Mouse (Mus musculus) activated CD4-positive, CD25-positive, alpha-beta regulatory T cell, adult 4 months (primary cell): ENCODE measurements at regions not wholly inside any gene's neighbourhood (a gene's known extent, or its start where the extent isn't known, plus 50 kb on each side); places are given as distances from the start of the nearest gene placed in this dataset.
"Not testable (repeated sequence)": the region's sequence is repeated elsewhere in the genome, so short reads cannot be mapped to it uniquely, and the experiment has no call there.

ENCODE experiments used
- ATAC-seq: one replicate; pipeline ENCODE4 v1.8.0; 2017

GRCm38 (mm10) chr5:42884251-42884650 is 348.7 kb upstream of the Cpeb2 start:
- ATAC-seq = no peak

- no peak for ATAC-seq
Observed at GRCm38 (mm10) chr5:42891890-42892289, 341.1 kb upstream of the Cpeb2 start.

GRCm38 (mm10) chr5:42906136-42906535 is 326.8 kb upstream of the Cpeb2 start:
- no peak for ATAC-seq

- no peak for ATAC-seq
Observed at GRCm38 (mm10) chr5:42919328-42919727, 313.6 kb upstream of the Cpeb2 start.

- ATAC-seq = no peak
Observed at GRCm38 (mm10) chr5:42932106-42932505, 300.9 kb upstream of the Cpeb2 start.

- no peak for ATAC-seq
Observed at GRCm38 (mm10) chr5:42959296-42959862, 273.6 kb upstream of the Cpeb2 start.

GRCm38 (mm10) chr5:42966952-42967351 is 266.0 kb upstream of the Cpeb2 start:
- ATAC-seq = not testable (repeated sequence)

- no peak for ATAC-seq
Observed at GRCm38 (mm10) chr5:42969209-42969608, 263.8 kb upstream of the Cpeb2 start.

GRCm38 (mm10) chr5:42969621-42970020 is 263.3 kb upstream of the Cpeb2 start:
- ATAC-seq = no peak

GRCm38 (mm10) chr5:42977108-42977507 is 255.9 kb upstream of the Cpeb2 start:
- no peak for ATAC-seq

- no peak for ATAC-seq
Observed at GRCm38 (mm10) chr5:42980946-42981650, 251.9 kb upstream of the Cpeb2 start.

- ATAC-seq = no peak
Observed at GRCm38 (mm10) chr5:42986203-42986602, 246.8 kb upstream of the Cpeb2 start.

- no peak for ATAC-seq
Observed at GRCm38 (mm10) chr5:42987710-42988466, 245.1 kb upstream of the Cpeb2 start.

GRCm38 (mm10) chr5:42989287-42989686 is 243.7 kb upstream of the Cpeb2 start:
- ATAC-seq = no peak

GRCm38 (mm10) chr5:43024006-43024593 is 208.9 kb upstream of the Cpeb2 start:
- no peak for ATAC-seq

GRCm38 (mm10) chr5:43031285-43031684 is 201.7 kb upstream of the Cpeb2 start:
- no peak for ATAC-seq

GRCm38 (mm10) chr5:43031916-43032315 is 201.1 kb upstream of the Cpeb2 start:
- no peak for ATAC-seq

GRCm38 (mm10) chr5:43034421-43034820 is 198.5 kb upstream of the Cpeb2 start:
- no peak for ATAC-seq

GRCm38 (mm10) chr5:43037592-43037991 is 195.4 kb upstream of the Cpeb2 start:
- ATAC-seq = no peak

GRCm38 (mm10) chr5:43039525-43039924 is 193.4 kb upstream of the Cpeb2 start:
- no peak for ATAC-seq

- ATAC-seq = no peak
Observed at GRCm38 (mm10) chr5:43042585-43042984, 190.4 kb upstream of the Cpeb2 start.

- no peak for ATAC-seq
Observed at GRCm38 (mm10) chr5:43045860-43046259, 187.1 kb upstream of the Cpeb2 start.

- ATAC-seq = no peak
Observed at GRCm38 (mm10) chr5:43047316-43047715, 185.7 kb upstream of the Cpeb2 start.
